In genomic region chr13:40754091-40754490, GRCm38 (mm10) we compare ENCODE assay signal across 31 mouse cellular contexts. TPM values are rescaled to one million over a fixed set of nuclear protein-coding genes. Genes with fewer than 3 reads are reported as not detected.
"Had no signal": no experiment of that assay in that cellular context is flagged by ENCODE, and none has a peak within 500 bp of the region (broad histone marks: within the 10 kb centered on the region; RNA-seq: fewer than 3 reads in every experiment).

No protein-coding gene starts in this region.

- H3K36me3 ChIP-seq: limb, embryonic 10.5 days; limb, embryonic 12.5 days; limb, embryonic 13.5 days; limb, embryonic 15.5 days; liver, embryonic 12.5 days; liver, embryonic 13.5 days; liver, embryonic 15.5 days; lung, embryonic 15.5 days; midbrain, embryonic 10.5 days; midbrain, embryonic 12.5 days; midbrain, embryonic 13.5 days; midbrain, embryonic 15.5 days; neural tube, embryonic 12.5 days had no signal

- H3K9me3 ChIP-seq: limb, embryonic 10.5 days; limb, embryonic 12.5 days; limb, embryonic 13.5 days; limb, embryonic 15.5 days; liver, embryonic 12.5 days; liver, embryonic 13.5 days; liver, embryonic 15.5 days; lung, embryonic 15.5 days; megakaryocyte, embryonic 14.5 days; midbrain, embryonic 10.5 days; midbrain, embryonic 12.5 days; midbrain, embryonic 13.5 days; midbrain, embryonic 15.5 days; neural tube, embryonic 12.5 days had no signal

- H3K27ac ChIP-seq: limb, embryonic 10.5 days; limb, embryonic 12.5 days; limb, embryonic 13.5 days; limb, embryonic 15.5 days; liver, embryonic 12.5 days; liver, embryonic 13.5 days; liver, embryonic 14.5 days; liver, embryonic 15.5 days; lung, embryonic 15.5 days; macrophage; midbrain, embryonic 10.5 days; midbrain, embryonic 12.5 days; midbrain, embryonic 13.5 days; midbrain, embryonic 15.5 days; neural tube, embryonic 12.5 days had no signal

- H3K27me3 ChIP-seq: limb, embryonic 13.5 days; limb, embryonic 15.5 days; lung, embryonic 15.5 days; neural tube, embryonic 12.5 days had no signal

- H3K4me1 ChIP-seq: limb, embryonic 10.5 days; limb, embryonic 12.5 days; limb, embryonic 15.5 days; liver, embryonic 12.5 days; liver, embryonic 13.5 days; liver, embryonic 15.5 days; lung, embryonic 15.5 days; midbrain, embryonic 10.5 days; midbrain, embryonic 12.5 days; midbrain, embryonic 13.5 days; midbrain, embryonic 15.5 days; neural tube, embryonic 12.5 days had no signal

- H3K4me3 ChIP-seq: limb, embryonic 10.5 days; limb, embryonic 12.5 days; limb, embryonic 13.5 days; limb, embryonic 15.5 days; liver, embryonic 12.5 days; liver, embryonic 13.5 days; liver, embryonic 15.5 days; lung, embryonic 15.5 days; megakaryocyte, embryonic 14.5 days; midbrain, embryonic 10.5 days; midbrain, embryonic 12.5 days; midbrain, embryonic 13.5 days; midbrain, embryonic 15.5 days; myocyte; neural tube, embryonic 12.5 days had no signal

- DNase-seq: left cerebral cortex, postnatal 4 days; liver; liver, embryonic 13.5 days; liver, postnatal 0 days; lung, adult 18-20 months; lung, adult 2 months; lung, embryonic 14.5 days; lung, postnatal 10 days; lung, postnatal 14 days; lung, postnatal 36 days; lung, postnatal 4 days; midbrain, embryonic 14.5 days had no signal

RNA-seq across cellular contexts. Expression of gene Tfap2a, which starts 15.9 kb away (rescaled TPM):
- total RNA-seq: liver, adult 2 months; megakaryocyte-erythroid progenitor cell, adult 5-6 weeks had no signal
- polyA plus RNA-seq: liver, embryonic 13.5 days; liver, embryonic 15.5 days; liver, embryonic 16.5 days; liver, postnatal 0 days had no signal
